Mouse (Mus musculus): ENCODE results near the gene Snx22. TPM values are rescaled to one million over a fixed set of nuclear protein-coding genes. Genes with fewer than 3 reads are reported as not detected.
A peak's percentile ranks its signal among the peaks of the same experiment; 100 is the strongest.

Snx22 gene
- polyA plus RNA-seq, 1 experiment from 2014 or later, result 0.96 TPM

DNA sequence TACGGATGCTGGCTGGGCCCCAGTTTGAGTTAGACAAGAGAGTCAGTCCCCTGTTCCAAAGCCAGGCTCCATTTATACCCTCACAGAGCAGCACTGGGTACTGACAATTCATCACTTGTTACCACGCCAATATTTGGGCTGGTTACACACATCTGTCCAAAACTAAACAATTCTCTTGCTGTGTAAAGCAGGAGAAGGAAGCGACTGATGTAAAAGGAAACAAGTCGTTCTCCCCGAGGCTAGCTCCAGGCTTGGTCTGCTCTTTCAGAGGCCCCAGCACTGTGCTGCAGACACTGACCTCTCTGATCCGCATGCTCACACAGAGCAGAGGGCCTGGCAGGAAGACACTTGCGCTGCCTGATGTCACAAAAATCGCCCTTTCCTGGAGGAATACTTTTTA lies 32.1 kb upstream of the Snx22 start:
- Histone ChIP-seq H3K27ac (ENCODE audit: low read depth) (no peak overlapping the region), H3K27me3 (replicated peaks; ENCODE audit: control insufficient read depth, insufficient read depth, low read length) (no peaks in the 10 kb centered on the region), H3K4me1 (replicated peaks; ENCODE audit: control insufficient read depth, insufficient read depth, low read length) (no peaks in the 10 kb centered on the region), H3K36me3 (ENCODE audit: control insufficient read depth, insufficient read depth, low read length) (peaks cover 96% of the 10 kb centered on the region), H3K9ac (ENCODE audit: low read length) (no peak overlapping the region), H3K9me3 (ENCODE audit: control insufficient read depth, low read length) (no peaks in the 10 kb centered on the region), H3K4me3 (ENCODE audit: low read depth, low read length) (no peak overlapping the region), H3K4me2 (ENCODE audit: low read length) (no peak overlapping the region)
- WGBS, result 78% methylated on average over 8 of the region's 8 CpGs
- ATAC-seq (replicated peaks; ENCODE audit: low FRiP score, low TSS enrichment, low read depth), result no peak
- DNase-seq (ENCODE audit: low spot score), result no peak

- no peak overlapping the region for H3K4me2 ChIP-seq (ENCODE audit: low read length)
- no peak overlapping the region for H3K27ac ChIP-seq (ENCODE audit: low read depth)
- H3K27me3 ChIP-seq (replicated peaks; ENCODE audit: control insufficient read depth, insufficient read depth, low read length), result no peaks in the 10 kb centered on the region
- no peaks in the 10 kb centered on the region for H3K9me3 ChIP-seq (ENCODE audit: control insufficient read depth, low read length)
- ATAC-seq (replicated peaks; ENCODE audit: low FRiP score, low TSS enrichment, low read depth) (no peak), DNase-seq (ENCODE audit: low spot score) (no peak)
- H3K9ac ChIP-seq (ENCODE audit: low read length), result no peak overlapping the region
- no peak overlapping the region for H3K4me3 ChIP-seq (ENCODE audit: low read depth, low read length)
- WGBS, result 62% methylated on average over 2 of the region's 2 CpGs
- peaks cover 96% of the 10 kb centered on the region for H3K36me3 ChIP-seq (ENCODE audit: control insufficient read depth, insufficient read depth, low read length)
- H3K4me1 ChIP-seq (replicated peaks; ENCODE audit: control insufficient read depth, insufficient read depth, low read length), result no peaks in the 10 kb centered on the region
Observed at GRCm38 (mm10) chr9:66092664-66093063, 23.1 kb upstream of the Snx22 start.

DNA sequence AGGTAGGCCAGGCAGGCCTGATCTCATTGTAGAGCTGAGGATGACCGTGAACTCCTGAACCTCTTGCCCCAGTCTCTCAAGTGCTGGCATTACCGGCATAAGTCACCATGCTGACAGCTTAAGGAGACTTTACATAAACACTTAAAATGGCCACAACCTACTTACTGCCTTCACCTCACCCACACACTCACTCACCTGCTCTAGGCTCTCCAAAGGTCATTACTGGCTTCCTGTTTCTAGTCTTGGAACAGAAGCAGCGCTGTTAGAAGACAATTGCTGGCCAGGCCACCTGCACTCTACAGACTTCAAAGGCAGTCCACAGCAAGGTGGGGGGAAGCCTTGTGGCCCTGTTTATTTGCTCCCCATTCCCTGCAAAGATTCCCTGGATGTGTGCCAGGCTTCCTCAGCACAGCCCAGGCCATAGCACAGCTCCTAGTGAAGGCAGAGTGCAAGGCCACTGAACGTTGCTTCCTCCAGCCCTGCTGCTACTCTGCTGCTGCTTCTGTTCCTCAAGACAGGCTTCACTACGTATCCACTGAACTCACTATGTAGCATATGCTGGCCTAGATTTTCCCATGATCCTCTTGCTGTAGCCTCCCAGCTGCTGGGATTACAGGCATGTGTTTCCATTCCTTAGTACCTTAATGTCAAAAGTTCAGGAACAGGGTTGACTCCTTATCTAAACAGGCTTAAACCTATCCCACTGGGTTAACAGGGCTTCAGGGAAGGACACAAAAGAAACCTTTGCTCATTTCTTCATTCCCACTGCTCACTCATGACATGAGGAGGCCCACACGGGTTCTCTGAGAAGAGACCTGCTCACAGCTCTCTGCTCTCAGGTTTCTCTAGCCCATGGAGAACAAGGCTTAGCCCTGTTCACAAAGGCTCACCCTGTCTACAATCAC lies 22.1 kb upstream of the Snx22 start:
- H3K27me3 ChIP-seq (replicated peaks; ENCODE audit: control insufficient read depth, insufficient read depth, low read length), result no peaks in the 10 kb centered on the region
- DNase-seq (ENCODE audit: low spot score), result no peak
- no peak overlapping the region for H3K9ac ChIP-seq (ENCODE audit: low read length)
- ATAC-seq (replicated peaks; ENCODE audit: low FRiP score, low TSS enrichment, low read depth), result no peak
- no peak overlapping the region for H3K4me2 ChIP-seq (ENCODE audit: low read length)
- no peak overlapping the region for H3K4me3 ChIP-seq (ENCODE audit: low read depth, low read length)
- H3K36me3 ChIP-seq (ENCODE audit: control insufficient read depth, insufficient read depth, low read length), result peaks cover 97% of the 10 kb centered on the region
- H3K27ac ChIP-seq (ENCODE audit: low read depth), result no peak overlapping the region
- WGBS, result 43% methylated on average over 6 of the region's 6 CpGs
- H3K4me1 ChIP-seq (replicated peaks; ENCODE audit: control insufficient read depth, insufficient read depth, low read length), result no peaks in the 10 kb centered on the region
- no peaks in the 10 kb centered on the region for H3K9me3 ChIP-seq (ENCODE audit: control insufficient read depth, low read length)

- H3K27me3 ChIP-seq (replicated peaks; ENCODE audit: control insufficient read depth, insufficient read depth, low read length), result no peaks in the 10 kb centered on the region
- H3K4me2 ChIP-seq (ENCODE audit: low read length), result no peak overlapping the region
- H3K36me3 ChIP-seq (ENCODE audit: control insufficient read depth, insufficient read depth, low read length), result peaks cover 92% of the 10 kb centered on the region
- no peak overlapping the region for H3K9ac ChIP-seq (ENCODE audit: low read length)
- H3K4me3 ChIP-seq (ENCODE audit: low read depth, low read length), result no peak overlapping the region
- no peak for DNase-seq (ENCODE audit: low spot score)
- H3K27ac ChIP-seq (ENCODE audit: low read depth), result no peak overlapping the region
- H3K4me1 ChIP-seq (replicated peaks; ENCODE audit: control insufficient read depth, insufficient read depth, low read length), result no peaks in the 10 kb centered on the region
- H3K9me3 ChIP-seq (ENCODE audit: control insufficient read depth, low read length), result no peaks in the 10 kb centered on the region
- WGBS, result 84% methylated on average over 13 of the region's 13 CpGs
- no peak for ATAC-seq (replicated peaks; ENCODE audit: low FRiP score, low TSS enrichment, low read depth)
Observed at GRCm38 (mm10) chr9:66090593-66091244, 21.2 kb upstream of the Snx22 start.

GRCm38 (mm10) chr9:66088411-66088810 lies 18.9 kb upstream of the Snx22 start:
- Histone ChIP-seq H3K9me3 (ENCODE audit: control insufficient read depth, low read length) (no peaks in the 10 kb centered on the region), H3K4me1 (replicated peaks; ENCODE audit: control insufficient read depth, insufficient read depth, low read length) (no peaks in the 10 kb centered on the region), H3K4me2 (ENCODE audit: low read length) (no peak overlapping the region), H3K36me3 (ENCODE audit: control insufficient read depth, insufficient read depth, low read length) (peaks cover 69% of the 10 kb centered on the region), H3K27me3 (replicated peaks; ENCODE audit: control insufficient read depth, insufficient read depth, low read length) (no peaks in the 10 kb centered on the region), H3K4me3 (ENCODE audit: low read depth, low read length) (no peak overlapping the region), H3K27ac (ENCODE audit: low read depth) (no peak overlapping the region), H3K9ac (ENCODE audit: low read length) (no peak overlapping the region)
- WGBS, result 44% methylated on average over 4 of the region's 4 CpGs
- ATAC-seq (replicated peaks; ENCODE audit: low FRiP score, low TSS enrichment, low read depth) (no peak), DNase-seq (ENCODE audit: low spot score) (peak; percentile 66)

DNA sequence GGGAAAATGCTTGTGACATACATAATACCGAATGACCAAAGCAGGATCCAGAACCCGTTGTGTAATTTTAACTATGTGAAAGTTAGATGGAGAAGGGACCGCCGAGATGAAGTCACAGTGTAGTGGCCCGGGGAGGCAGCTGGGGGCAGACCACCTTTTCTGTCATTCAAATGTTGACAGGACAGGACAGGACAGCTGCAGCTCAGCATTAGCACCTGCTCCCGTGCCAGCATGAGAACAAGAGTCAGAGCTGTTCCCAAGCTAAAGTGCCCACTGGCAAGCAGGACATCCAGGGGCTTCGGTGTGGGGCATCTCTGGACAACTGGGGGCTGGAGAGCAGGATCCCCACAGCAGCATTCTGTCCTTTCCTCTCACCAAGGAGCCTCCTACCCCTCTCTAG lies 17.5 kb upstream of the Snx22 start:
- WGBS, result 94% methylated on average over 7 of the region's 7 CpGs
- H3K27me3 ChIP-seq (replicated peaks; ENCODE audit: control insufficient read depth, insufficient read depth, low read length), result no peaks in the 10 kb centered on the region
- peaks cover 55% of the 10 kb centered on the region for H3K36me3 ChIP-seq (ENCODE audit: control insufficient read depth, insufficient read depth, low read length)
- H3K4me1 ChIP-seq (replicated peaks; ENCODE audit: control insufficient read depth, insufficient read depth, low read length), result no peaks in the 10 kb centered on the region
- H3K4me2 ChIP-seq (ENCODE audit: low read length), result no peak overlapping the region
- no peak overlapping the region for H3K27ac ChIP-seq (ENCODE audit: low read depth)
- DNase-seq (ENCODE audit: low spot score), result no peak
- no peak overlapping the region for H3K9ac ChIP-seq (ENCODE audit: low read length)
- ATAC-seq (replicated peaks; ENCODE audit: low FRiP score, low TSS enrichment, low read depth), result no peak
- H3K4me3 ChIP-seq (ENCODE audit: low read depth, low read length), result no peak overlapping the region
- no peaks in the 10 kb centered on the region for H3K9me3 ChIP-seq (ENCODE audit: control insufficient read depth, low read length)

- Histone ChIP-seq H3K4me2 (ENCODE audit: low read length) (no peak overlapping the region), H3K9me3 (ENCODE audit: control insufficient read depth, low read length) (no peaks in the 10 kb centered on the region), H3K36me3 (ENCODE audit: control insufficient read depth, insufficient read depth, low read length) (peaks cover 29% of the 10 kb centered on the region), H3K27ac (ENCODE audit: low read depth) (no peak overlapping the region), H3K4me1 (replicated peaks; ENCODE audit: control insufficient read depth, insufficient read depth, low read length) (no peaks in the 10 kb centered on the region), H3K4me3 (ENCODE audit: low read depth, low read length) (no peak overlapping the region), H3K27me3 (replicated peaks; ENCODE audit: control insufficient read depth, insufficient read depth, low read length) (no peaks in the 10 kb centered on the region), H3K9ac (ENCODE audit: low read length) (no peak overlapping the region)
- no peak for ATAC-seq (replicated peaks; ENCODE audit: low FRiP score, low TSS enrichment, low read depth)
- 84% methylated on average over 3 of the region's 3 CpGs for WGBS
- no peak for DNase-seq (ENCODE audit: low spot score)
Observed at GRCm38 (mm10) chr9:66084171-66084570, 14.7 kb upstream of the Snx22 start.

DNA sequence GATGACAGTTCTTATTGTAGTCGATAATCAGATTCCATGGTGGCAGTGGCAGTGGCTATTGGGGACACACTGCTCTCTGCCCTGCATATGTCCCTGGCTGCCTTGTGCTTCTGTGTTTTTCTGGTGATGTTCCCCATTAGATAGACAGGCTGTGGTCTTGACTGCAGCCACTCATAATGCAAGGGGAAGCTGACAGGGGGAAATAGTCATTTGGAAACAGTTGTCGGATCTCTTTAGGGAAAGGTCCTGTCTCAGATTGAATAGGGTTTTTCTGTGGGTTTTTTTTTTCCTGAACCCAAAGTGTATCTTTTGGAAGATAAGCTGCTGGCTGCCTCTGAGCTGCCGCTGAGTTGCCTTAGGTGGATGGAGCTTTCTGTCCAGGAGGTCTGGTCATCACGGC lies 12.5 kb upstream of the Snx22 start:
- Histone ChIP-seq H3K27me3 (replicated peaks; ENCODE audit: control insufficient read depth, insufficient read depth, low read length) (no peaks in the 10 kb centered on the region), H3K27ac (ENCODE audit: low read depth) (no peak overlapping the region), H3K4me2 (ENCODE audit: low read length) (no peak overlapping the region), H3K9ac (ENCODE audit: low read length) (no peak overlapping the region), H3K4me1 (replicated peaks; ENCODE audit: control insufficient read depth, insufficient read depth, low read length) (0 out of 2 replicates have a peak, but pooled peaks cover 7% of the 10 kb centered on the region), H3K9me3 (ENCODE audit: control insufficient read depth, low read length) (no peaks in the 10 kb centered on the region), H3K4me3 (ENCODE audit: low read depth, low read length) (no peak overlapping the region), H3K36me3 (ENCODE audit: control insufficient read depth, insufficient read depth, low read length) (peaks cover 8% of the 10 kb centered on the region)
- WGBS, result 76% methylated on average over 4 of the region's 4 CpGs
- DNase-seq (ENCODE audit: low spot score) (no peak), ATAC-seq (replicated peaks; ENCODE audit: low FRiP score, low TSS enrichment, low read depth) (no peak)
